Mouse (Mus musculus): ENCODE measurements at regions not wholly inside any gene's neighbourhood (a gene's known extent, or its start where the extent isn't known, plus 50 kb on each side); places are given as distances from the start of the nearest gene placed in this dataset.

DNA sequence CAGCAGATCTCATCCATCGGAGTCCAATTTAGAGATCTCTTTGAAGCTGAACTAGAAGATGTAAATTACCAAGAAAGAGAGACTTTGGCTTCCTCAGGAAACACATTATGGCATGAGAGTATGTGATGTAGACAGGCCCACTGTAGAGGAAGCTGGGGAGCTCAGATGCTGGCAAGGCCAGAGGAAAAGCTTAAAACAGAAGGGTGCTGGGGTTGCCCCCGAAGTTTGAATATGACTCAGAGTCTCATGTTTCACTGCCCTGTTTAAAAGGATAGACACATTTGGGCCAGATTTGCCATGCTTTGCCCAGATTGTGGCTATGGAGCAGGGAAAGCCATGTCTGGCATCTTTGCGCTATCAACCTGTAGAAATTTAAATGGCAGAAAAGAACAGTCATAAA is 705.1 kb downstream of the 5730522E02Rik start:
- Histone ChIP-seq H3K4me3 (ENCODE audit: low read depth, low read length) (no peak overlapping the region), H3K27ac (ENCODE audit: insufficient read depth, low read depth, low read length) (no peak overlapping the region), H3K4me1 (ENCODE audit: control insufficient read depth, insufficient read depth, insufficient read length, low read length) (no peaks in the 10 kb centered on the region), H3K27me3 (ENCODE audit: control insufficient read depth, insufficient read depth, low read length) (no peaks in the 10 kb centered on the region), H3K36me3 (ENCODE audit: control insufficient read depth, insufficient read depth, low read length) (no peaks in the 10 kb centered on the region)
- no peak for TF ChIP-seq CTCF (IDR thresholded peaks at IDR 0.05; ENCODE audit: extremely low read depth, insufficient read length, insufficient replicate concordance, low read depth, low read length)
- TF ChIP-seq POLR2A (IDR thresholded peaks at IDR 0.05; ENCODE audit: low read depth, low read length), result no peak
- 90% methylated on average over 3 of the region's 3 CpGs for WGBS

DNA sequence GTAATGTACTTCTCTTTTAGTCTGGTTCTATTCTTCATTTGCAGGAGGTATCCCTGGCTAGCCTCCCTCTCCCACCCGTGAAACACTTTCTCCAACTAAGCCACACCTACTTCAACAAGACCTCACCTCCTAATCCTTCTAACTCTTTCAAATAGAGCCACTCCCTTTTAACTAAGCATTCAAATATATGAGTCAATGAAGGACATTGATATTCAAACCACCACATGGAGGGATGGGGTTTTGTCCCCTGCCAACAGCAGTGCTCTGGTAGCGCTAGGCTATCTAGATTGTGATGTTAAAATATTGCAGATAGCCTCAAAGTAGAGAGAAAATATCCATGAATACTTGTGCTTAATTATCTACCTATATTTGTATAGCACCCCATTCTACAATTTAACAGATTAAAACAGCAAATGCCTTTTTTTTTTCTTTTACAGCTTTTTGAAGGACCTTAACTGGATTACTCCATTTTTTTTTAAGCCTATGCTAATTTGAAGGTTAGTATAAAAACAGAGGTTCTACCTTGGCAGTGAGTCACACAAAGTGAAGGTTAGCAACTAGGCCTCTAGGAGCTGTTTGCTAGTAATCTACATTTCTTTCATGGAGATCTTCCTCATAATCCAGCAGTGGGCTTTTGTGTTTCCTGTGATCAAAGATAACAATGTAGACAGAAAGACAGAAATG is 736.7 kb downstream of the 5730522E02Rik start:
- no peak overlapping the region for H3K4me3 ChIP-seq (ENCODE audit: low read depth, low read length)
- H3K27ac ChIP-seq (ENCODE audit: insufficient read depth, low read depth, low read length), result no peak overlapping the region
- no peaks in the 10 kb centered on the region for H3K36me3 ChIP-seq (ENCODE audit: control insufficient read depth, insufficient read depth, low read length)
- TF ChIP-seq CTCF (IDR thresholded peaks at IDR 0.05; ENCODE audit: extremely low read depth, insufficient read length, insufficient replicate concordance, low read depth, low read length), result no peak
- TF ChIP-seq POLR2A (IDR thresholded peaks at IDR 0.05; ENCODE audit: low read depth, low read length), result no peak
- H3K27me3 ChIP-seq (ENCODE audit: control insufficient read depth, insufficient read depth, low read length), result no peaks in the 10 kb centered on the region
- WGBS, result 54% methylated on average over 2 of the region's 2 CpGs
- H3K4me1 ChIP-seq (ENCODE audit: control insufficient read depth, insufficient read depth, insufficient read length, low read length), result no peaks in the 10 kb centered on the region

- TF ChIP-seq CTCF (IDR thresholded peaks at IDR 0.05; ENCODE audit: extremely low read depth, insufficient read length, insufficient replicate concordance, low read depth, low read length), result no peak
- no peak for TF ChIP-seq POLR2A (IDR thresholded peaks at IDR 0.05; ENCODE audit: low read depth, low read length)
- no peaks in the 10 kb centered on the region for H3K4me1 ChIP-seq (ENCODE audit: control insufficient read depth, insufficient read depth, insufficient read length, low read length)
- no peaks in the 10 kb centered on the region for H3K27me3 ChIP-seq (ENCODE audit: control insufficient read depth, insufficient read depth, low read length)
- no peak overlapping the region for H3K27ac ChIP-seq (ENCODE audit: insufficient read depth, low read depth, low read length)
- no peaks in the 10 kb centered on the region for H3K36me3 ChIP-seq (ENCODE audit: control insufficient read depth, insufficient read depth, low read length)
- WGBS, result 85% methylated on average over 6 of the region's 6 CpGs
- no peak overlapping the region for H3K4me3 ChIP-seq (ENCODE audit: low read depth, low read length)
Measured at GRCm38 (mm10) chr11:25469819-25470218, 740.7 kb downstream of the 5730522E02Rik start.

- Histone ChIP-seq H3K36me3 (ENCODE audit: control insufficient read depth, insufficient read depth, low read length) (no peaks in the 10 kb centered on the region), H3K4me3 (ENCODE audit: low read depth, low read length) (no peak overlapping the region), H3K4me1 (ENCODE audit: control insufficient read depth, insufficient read depth, insufficient read length, low read length) (no peaks in the 10 kb centered on the region), H3K27ac (ENCODE audit: insufficient read depth, low read depth, low read length) (no peak overlapping the region), H3K27me3 (ENCODE audit: control insufficient read depth, insufficient read depth, low read length) (no peaks in the 10 kb centered on the region)
- TF ChIP-seq CTCF (IDR thresholded peaks at IDR 0.05; ENCODE audit: extremely low read depth, insufficient read length, insufficient replicate concordance, low read depth, low read length) (no peak), POLR2A (IDR thresholded peaks at IDR 0.05; ENCODE audit: low read depth, low read length) (no peak)
- 52% methylated on average over 1 of the region's 1 CpGs for WGBS
Measured at GRCm38 (mm10) chr11:25437206-25437605, 773.4 kb downstream of the 5730522E02Rik start.

DNA sequence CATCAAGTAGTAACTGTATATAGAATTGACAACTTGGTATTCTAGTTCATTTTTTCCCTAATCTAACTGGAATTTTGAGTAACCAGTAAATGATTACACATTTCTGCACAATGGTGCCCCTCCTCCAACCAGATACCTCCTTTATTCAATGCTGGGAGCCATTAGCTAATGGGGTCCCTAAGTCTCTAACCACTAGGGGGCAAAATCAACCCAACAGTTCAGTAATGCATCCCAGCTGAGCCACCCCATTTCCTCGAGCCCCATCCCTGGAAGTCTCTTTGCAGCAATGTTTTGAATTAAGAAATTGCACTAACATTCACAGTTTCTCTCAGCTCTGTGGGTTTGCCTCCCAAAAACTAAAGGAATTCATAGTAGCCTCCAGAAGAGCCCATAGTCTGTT is 774.9 kb downstream of the 5730522E02Rik start:
- 42% methylated on average over 1 of the region's 1 CpGs for WGBS
- TF ChIP-seq POLR2A (IDR thresholded peaks at IDR 0.05; ENCODE audit: low read depth, low read length) (no peak), CTCF (IDR thresholded peaks at IDR 0.05; ENCODE audit: extremely low read depth, insufficient read length, insufficient replicate concordance, low read depth, low read length) (no peak)
- no peaks in the 10 kb centered on the region for H3K4me1 ChIP-seq (ENCODE audit: control insufficient read depth, insufficient read depth, insufficient read length, low read length)
- H3K27ac ChIP-seq (ENCODE audit: insufficient read depth, low read depth, low read length), result no peak overlapping the region
- H3K36me3 ChIP-seq (ENCODE audit: control insufficient read depth, insufficient read depth, low read length), result no peaks in the 10 kb centered on the region
- no peaks in the 10 kb centered on the region for H3K27me3 ChIP-seq (ENCODE audit: control insufficient read depth, insufficient read depth, low read length)
- no peak overlapping the region for H3K4me3 ChIP-seq (ENCODE audit: low read depth, low read length)

DNA sequence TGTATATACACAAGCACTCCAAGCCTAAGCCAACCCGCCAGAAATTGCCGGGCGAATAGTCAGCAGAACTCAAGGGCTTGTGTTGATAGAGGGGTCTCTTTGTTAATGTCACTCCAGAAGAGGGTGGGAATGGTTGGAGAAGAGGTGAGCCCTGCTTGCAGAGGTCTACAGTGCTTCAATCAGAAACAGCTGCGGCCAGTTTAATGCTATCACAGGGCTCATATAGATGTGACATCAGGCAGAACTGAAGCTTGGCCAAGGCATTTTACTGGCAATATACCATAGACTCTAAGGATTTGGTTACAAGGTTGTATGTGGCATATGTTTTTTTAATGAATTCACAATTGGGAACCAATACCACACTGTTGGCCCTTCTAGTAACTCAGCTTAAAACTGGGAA is 787.4 kb downstream of the 5730522E02Rik start:
- Histone ChIP-seq H3K36me3 (ENCODE audit: control insufficient read depth, insufficient read depth, low read length) (no peaks in the 10 kb centered on the region), H3K27ac (ENCODE audit: insufficient read depth, low read depth, low read length) (no peak overlapping the region), H3K4me1 (ENCODE audit: control insufficient read depth, insufficient read depth, insufficient read length, low read length) (no peaks in the 10 kb centered on the region), H3K27me3 (ENCODE audit: control insufficient read depth, insufficient read depth, low read length) (no peaks in the 10 kb centered on the region), H3K4me3 (ENCODE audit: low read depth, low read length) (no peak overlapping the region)
- WGBS, result 81% methylated on average over 4 of the region's 4 CpGs
- TF ChIP-seq POLR2A (IDR thresholded peaks at IDR 0.05; ENCODE audit: low read depth, low read length) (no peak), CTCF (IDR thresholded peaks at IDR 0.05; ENCODE audit: extremely low read depth, insufficient read length, insufficient replicate concordance, low read depth, low read length) (no peak)

DNA sequence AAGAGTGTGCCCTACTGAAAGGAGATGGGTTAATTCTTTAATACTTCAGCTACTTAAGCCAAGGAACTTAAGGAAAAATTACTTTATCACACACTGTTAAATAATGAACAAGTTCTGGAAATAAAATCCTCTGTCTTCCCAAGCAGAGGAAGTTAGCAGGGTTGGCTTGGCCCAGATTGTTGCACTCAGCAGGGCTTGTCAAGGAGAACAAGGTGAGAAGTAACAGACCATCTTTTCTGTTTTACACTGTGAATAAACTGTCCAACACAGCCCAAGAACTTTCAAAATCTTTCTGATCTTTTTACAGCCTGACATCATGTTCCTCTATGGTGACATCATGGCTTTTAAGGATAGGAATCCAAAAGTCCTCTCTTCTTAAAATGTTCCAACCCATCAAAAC is 789.1 kb downstream of the 5730522E02Rik start:
- Histone ChIP-seq H3K27me3 (ENCODE audit: control insufficient read depth, insufficient read depth, low read length) (no peaks in the 10 kb centered on the region), H3K4me1 (ENCODE audit: control insufficient read depth, insufficient read depth, insufficient read length, low read length) (no peaks in the 10 kb centered on the region), H3K27ac (ENCODE audit: insufficient read depth, low read depth, low read length) (no peak overlapping the region), H3K36me3 (ENCODE audit: control insufficient read depth, insufficient read depth, low read length) (no peaks in the 10 kb centered on the region), H3K4me3 (ENCODE audit: low read depth, low read length) (no peak overlapping the region)
- no peak for TF ChIP-seq CTCF (IDR thresholded peaks at IDR 0.05; ENCODE audit: extremely low read depth, insufficient read length, insufficient replicate concordance, low read depth, low read length)
- TF ChIP-seq POLR2A (IDR thresholded peaks at IDR 0.05; ENCODE audit: low read depth, low read length), result no peak

Data from small intestine, adult 2 months (tissue).